Mouse (Mus musculus): ENCODE results near the gene Nxn. TPM values are rescaled to one million over a fixed set of nuclear protein-coding genes. Genes with fewer than 3 reads are reported as not detected.
A peak's percentile ranks its signal among the peaks of the same experiment; 100 is the strongest.

The Nxn gene
- polyA plus RNA-seq (2015; fragmentation: Nextera tagmentation; extraction: Ambion mirVana), result 26.6 and 28.7 TPM in 2 replicates

DNA sequence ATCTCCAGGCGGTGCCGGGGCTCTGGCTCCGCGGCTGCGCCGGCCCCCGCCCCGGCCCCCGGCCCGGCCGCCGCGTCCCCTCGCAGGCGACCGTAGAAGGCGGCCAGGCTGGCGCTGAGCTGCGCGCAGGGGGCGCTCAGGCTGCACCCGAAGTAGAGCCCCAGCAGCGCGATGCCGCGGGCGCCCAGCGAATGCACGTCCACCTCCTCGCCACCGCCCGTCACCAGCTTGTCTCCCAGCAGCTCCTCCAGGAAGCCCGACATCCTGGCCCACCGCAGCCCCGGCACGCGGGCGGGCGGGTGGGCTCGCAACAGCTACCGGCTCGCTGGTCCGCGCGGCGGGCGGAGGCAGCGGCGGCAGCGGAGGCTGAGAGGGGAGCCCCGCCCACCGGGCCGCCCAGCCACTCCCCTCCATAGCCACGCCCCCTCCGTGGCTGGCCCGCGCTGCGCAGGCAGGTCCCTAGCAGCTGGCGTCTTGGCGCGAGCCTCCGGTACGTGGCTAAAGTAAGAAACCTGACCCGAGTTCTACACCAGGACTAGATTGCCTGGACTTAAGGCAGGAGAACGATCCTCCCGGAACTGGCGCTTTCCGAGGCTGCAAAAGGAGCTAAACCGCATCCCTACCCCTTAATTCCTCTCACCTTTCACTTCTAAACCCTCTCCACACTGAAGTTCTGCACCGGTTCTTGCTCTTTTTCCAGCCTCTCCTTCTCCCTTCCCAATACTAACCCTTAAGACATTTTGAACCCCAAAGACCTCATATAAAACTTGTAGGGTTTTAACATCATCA is at the start of gene Nxn:
Gene Nxn (minus strand): TSS at position 343 of the 789 bp plus-strand sequence.
- H3K4me3 ChIP-seq (replicated peaks; ENCODE audit: low read length), result peak within 1 kb of the TSS; percentile 89
- H3K27ac ChIP-seq (ENCODE audit: low read length), result peak within 1 kb of the TSS; percentile 91
- no peaks in the 10 kb centered on the region for H3K36me3 ChIP-seq (ENCODE audit: control insufficient read depth, insufficient read depth, low read length)
- H3K4me2 ChIP-seq (ENCODE audit: low read depth, low read length), result peak within 1 kb of the TSS; percentile 69
- no peaks in the 10 kb centered on the region for H3K9me3 ChIP-seq (replicated peaks; ENCODE audit: control insufficient read depth, low read length)
- peak within 1 kb of the TSS; percentile 88 for H3K9ac ChIP-seq (ENCODE audit: low read length)
- H3K4me1 ChIP-seq (ENCODE audit: control insufficient read depth, insufficient read depth, low read length), result peaks cover 12% of the 10 kb centered on the region
- under 1% methylated on average over 69 of the region's 70 CpGs for WGBS
- peak; percentile 94 for ATAC-seq (ENCODE audit: insufficient read depth, low FRiP score)
- no peaks in the 10 kb centered on the region for H3K27me3 ChIP-seq (ENCODE audit: control insufficient read depth, insufficient read depth, low read length)

DNA sequence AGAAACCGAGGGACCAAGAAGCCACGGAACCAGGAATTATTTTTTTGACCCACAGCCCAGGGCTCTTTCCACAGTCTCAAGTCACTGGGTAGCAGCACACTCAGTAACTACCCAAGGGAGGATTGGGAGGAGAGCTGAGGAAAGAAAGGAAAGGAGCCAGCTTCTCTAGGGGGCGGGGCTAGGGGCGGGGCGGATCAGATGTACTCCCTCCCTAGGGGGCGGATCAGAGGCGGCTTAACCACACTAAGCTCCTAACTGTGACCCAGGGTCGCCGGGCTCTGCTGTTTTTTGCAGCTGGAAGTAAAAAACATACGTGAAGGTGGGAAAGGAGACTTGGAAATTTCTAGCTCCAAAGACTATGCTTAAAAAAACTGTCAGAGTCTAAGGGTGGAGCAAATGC is 47.3 kb upstream of the Nxn start:
- Histone ChIP-seq H3K9ac (ENCODE audit: low read length) (no peak overlapping the region), H3K4me3 (replicated peaks; ENCODE audit: low read length) (no peak overlapping the region), H3K4me1 (ENCODE audit: control insufficient read depth, insufficient read depth, low read length) (peaks cover 15% of the 10 kb centered on the region), H3K4me2 (ENCODE audit: low read depth, low read length) (no peak overlapping the region), H3K27me3 (ENCODE audit: control insufficient read depth, insufficient read depth, low read length) (no peaks in the 10 kb centered on the region), H3K27ac (ENCODE audit: low read length) (no peak overlapping the region), H3K9me3 (replicated peaks; ENCODE audit: control insufficient read depth, low read length) (no peaks in the 10 kb centered on the region), H3K36me3 (ENCODE audit: control insufficient read depth, insufficient read depth, low read length) (no peaks in the 10 kb centered on the region; the same call in 1 of the 2 replicates)
- 10% methylated on average over 10 of the region's 10 CpGs for WGBS
- ATAC-seq (ENCODE audit: insufficient read depth, low FRiP score), result peak; percentile 37; the same call in 1 of the 2 replicates

DNA sequence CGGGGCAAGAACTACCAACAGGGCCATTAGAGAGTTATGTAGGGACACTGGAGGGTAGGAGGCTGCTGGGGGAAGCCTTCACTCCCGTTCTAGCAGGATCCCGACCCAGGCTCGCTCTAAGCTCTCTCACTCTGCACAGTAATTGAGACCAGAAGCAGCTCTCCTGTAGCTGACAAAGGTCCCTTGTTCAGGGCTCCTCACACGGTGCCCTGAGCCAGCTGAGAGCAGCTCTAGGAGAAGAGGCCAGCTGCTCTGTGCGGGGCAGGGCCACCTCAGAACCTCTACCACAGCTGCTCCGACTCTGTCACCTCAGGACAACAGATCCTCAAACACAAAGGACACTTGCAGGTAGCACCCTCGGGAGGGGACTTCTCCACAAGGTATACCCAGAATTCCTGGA is 46.5 kb upstream of the Nxn start:
- ATAC-seq (ENCODE audit: insufficient read depth, low FRiP score), result no peak
- H3K27me3 ChIP-seq (ENCODE audit: control insufficient read depth, insufficient read depth, low read length), result no peaks in the 10 kb centered on the region
- no peak overlapping the region for H3K4me3 ChIP-seq (replicated peaks; ENCODE audit: low read length)
- H3K9ac ChIP-seq (ENCODE audit: low read length), result no peak overlapping the region
- H3K4me2 ChIP-seq (ENCODE audit: low read depth, low read length), result no peak overlapping the region
- 55% methylated on average over 8 of the region's 8 CpGs for WGBS
- H3K9me3 ChIP-seq (replicated peaks; ENCODE audit: control insufficient read depth, low read length), result no peaks in the 10 kb centered on the region
- H3K4me1 ChIP-seq (ENCODE audit: control insufficient read depth, insufficient read depth, low read length), result peaks cover 18% of the 10 kb centered on the region
- H3K27ac ChIP-seq (ENCODE audit: low read length), result no peak overlapping the region
- no peaks in the 10 kb centered on the region; the same call in 1 of the 2 replicates for H3K36me3 ChIP-seq (ENCODE audit: control insufficient read depth, insufficient read depth, low read length)

DNA sequence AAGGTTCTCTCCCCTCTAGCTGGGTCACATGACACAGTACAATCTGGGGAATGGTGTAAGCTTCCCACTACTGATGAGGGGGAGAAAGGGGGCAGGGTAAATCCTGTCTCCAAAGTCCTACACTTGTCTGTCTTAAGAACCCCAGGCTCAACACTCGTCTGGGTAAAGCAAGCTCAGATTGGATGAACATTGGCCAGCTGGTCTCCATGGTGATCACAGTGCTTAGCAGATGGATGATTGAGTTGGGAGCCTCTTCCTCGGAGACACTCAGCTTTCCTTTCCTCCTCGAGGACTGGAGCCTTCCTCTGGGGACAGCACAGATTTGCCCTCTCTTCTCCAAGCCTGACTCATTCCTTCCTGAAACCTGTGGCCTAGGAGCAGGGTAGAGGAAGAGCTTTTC is 40.7 kb upstream of the Nxn start:
- Histone ChIP-seq H3K4me3 (replicated peaks; ENCODE audit: low read length) (no peak overlapping the region), H3K9ac (ENCODE audit: low read length) (no peak overlapping the region), H3K27ac (ENCODE audit: low read length) (peak overlapping the region; percentile 3; the same call in 1 of the 2 replicates), H3K4me1 (ENCODE audit: control insufficient read depth, insufficient read depth, low read length) (peaks cover 35% of the 10 kb centered on the region), H3K27me3 (ENCODE audit: control insufficient read depth, insufficient read depth, low read length) (no peaks in the 10 kb centered on the region), H3K9me3 (replicated peaks; ENCODE audit: control insufficient read depth, low read length) (no peaks in the 10 kb centered on the region), H3K36me3 (ENCODE audit: control insufficient read depth, insufficient read depth, low read length) (no peaks in the 10 kb centered on the region), H3K4me2 (ENCODE audit: low read depth, low read length) (no peak overlapping the region)
- 21% methylated on average over 3 of the region's 3 CpGs for WGBS
- ATAC-seq (ENCODE audit: insufficient read depth, low FRiP score), result no peak

DNA sequence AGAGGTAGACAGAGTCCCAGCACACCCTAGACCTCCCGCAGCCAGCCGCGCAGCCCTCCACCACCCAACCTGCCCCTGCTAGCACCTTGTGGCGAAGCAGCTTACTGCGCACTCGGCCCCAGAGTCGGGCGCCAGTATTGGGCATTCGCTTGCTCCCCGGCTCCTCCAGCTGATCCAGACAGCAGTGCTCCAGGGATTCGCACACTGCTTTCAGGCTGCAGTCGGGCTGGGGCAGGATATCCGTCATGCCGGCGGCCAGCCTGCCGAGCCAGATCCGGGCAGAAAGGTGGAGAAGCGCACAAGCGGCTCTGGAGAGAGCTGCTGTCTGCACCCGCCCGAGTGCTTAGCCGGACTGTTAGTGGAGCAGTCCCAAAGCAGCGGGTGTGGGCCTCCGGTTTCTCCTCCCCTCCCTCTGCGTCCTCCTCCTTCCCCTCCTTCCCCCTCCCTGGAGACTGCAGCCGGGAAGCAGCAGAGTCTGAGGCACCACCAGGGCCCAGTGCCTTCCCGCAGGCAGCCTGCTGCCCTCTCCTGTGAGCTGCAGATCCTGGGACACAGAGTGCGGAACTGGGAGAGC is 38.0 kb upstream of the Nxn start:
- Histone ChIP-seq H3K36me3 (ENCODE audit: control insufficient read depth, insufficient read depth, low read length) (no peaks in the 10 kb centered on the region), H3K4me2 (ENCODE audit: low read depth, low read length) (peak overlapping the region; percentile 61), H3K9me3 (replicated peaks; ENCODE audit: control insufficient read depth, low read length) (no peaks in the 10 kb centered on the region), H3K4me1 (ENCODE audit: control insufficient read depth, insufficient read depth, low read length) (peaks cover 36% of the 10 kb centered on the region), H3K9ac (ENCODE audit: low read length) (peak overlapping the region; percentile 75), H3K27me3 (ENCODE audit: control insufficient read depth, insufficient read depth, low read length) (no peaks in the 10 kb centered on the region), H3K27ac (ENCODE audit: low read length) (peak overlapping the region; percentile 89), H3K4me3 (replicated peaks; ENCODE audit: low read length) (peak overlapping the region; percentile 53)
- peak; percentile 91 for ATAC-seq (ENCODE audit: insufficient read depth, low FRiP score)
- WGBS, result 11% methylated on average over 27 of the region's 28 CpGs

DNA sequence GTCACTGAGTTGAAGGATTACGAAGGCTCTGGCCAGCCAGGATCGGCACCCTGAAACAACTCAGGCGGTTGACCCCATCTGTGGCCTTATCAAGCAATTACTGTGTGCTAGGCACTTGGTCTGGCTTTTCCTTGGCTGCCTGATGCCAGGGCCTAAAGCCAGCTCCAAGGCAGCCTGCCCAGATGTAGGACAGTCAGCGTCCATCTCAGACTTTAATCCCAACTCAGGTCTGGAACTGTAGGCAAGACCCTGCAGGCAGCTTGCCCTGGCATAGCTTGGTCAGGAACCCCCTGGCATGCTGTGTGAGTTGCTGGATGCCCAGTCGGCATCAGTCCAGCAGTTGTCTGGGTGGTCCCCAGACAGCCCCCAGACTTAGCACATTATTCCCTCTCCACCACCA is 37.1 kb upstream of the Nxn start:
- Histone ChIP-seq H3K4me3 (replicated peaks; ENCODE audit: low read length) (peak overlapping the region; percentile 53), H3K9me3 (replicated peaks; ENCODE audit: control insufficient read depth, low read length) (no peaks in the 10 kb centered on the region), H3K36me3 (ENCODE audit: control insufficient read depth, insufficient read depth, low read length) (no peaks in the 10 kb centered on the region), H3K4me2 (ENCODE audit: low read depth, low read length) (peak overlapping the region; percentile 61), H3K9ac (ENCODE audit: low read length) (peak overlapping the region; percentile 46), H3K27me3 (ENCODE audit: control insufficient read depth, insufficient read depth, low read length) (no peaks in the 10 kb centered on the region), H3K27ac (ENCODE audit: low read length) (no peak overlapping the region), H3K4me1 (ENCODE audit: control insufficient read depth, insufficient read depth, low read length) (peaks cover 36% of the 10 kb centered on the region)
- ATAC-seq (ENCODE audit: insufficient read depth, low FRiP score), result no peak
- 68% methylated on average over 5 of the region's 5 CpGs for WGBS

DNA sequence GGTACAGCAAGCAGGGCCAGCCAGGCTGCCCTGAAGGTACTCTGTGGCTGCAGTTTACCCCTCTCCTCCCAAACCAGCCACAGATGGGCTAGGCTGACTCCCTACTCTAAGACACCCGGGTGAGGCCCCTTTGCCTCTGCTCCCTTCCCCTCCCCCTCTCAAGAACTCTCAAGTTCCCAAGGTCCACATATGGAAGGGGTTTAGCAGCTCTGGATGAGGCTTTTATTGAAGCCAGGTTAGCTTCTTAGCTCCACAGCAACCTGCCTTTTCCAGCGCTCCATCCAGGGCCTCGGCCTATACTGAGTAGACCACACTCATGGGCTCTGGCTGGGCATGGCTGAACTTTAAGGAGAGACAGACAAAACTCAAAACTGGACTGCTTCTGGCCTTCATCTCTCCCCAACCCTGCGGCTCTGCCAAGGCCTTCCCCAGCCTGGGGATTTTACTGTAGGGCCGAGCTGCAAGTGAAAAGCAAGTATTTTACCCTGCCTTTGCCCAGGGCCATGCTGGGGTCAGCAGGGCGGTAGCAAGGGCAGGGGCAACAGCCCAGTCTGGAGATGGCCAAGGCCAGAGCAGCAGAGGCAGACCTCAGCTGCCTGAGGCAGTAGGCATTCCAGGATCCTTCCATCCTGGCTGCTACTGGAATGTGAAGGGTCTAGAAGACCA is 31.2 kb upstream of the Nxn start:
- H3K27ac ChIP-seq (ENCODE audit: low read length), result peak overlapping the region; percentile 15; the same call in 1 of the 2 replicates
- H3K9ac ChIP-seq (ENCODE audit: low read length), result peak overlapping the region; percentile 51
- H3K4me2 ChIP-seq (ENCODE audit: low read depth, low read length), result no peak overlapping the region
- no peaks in the 10 kb centered on the region for H3K36me3 ChIP-seq (ENCODE audit: control insufficient read depth, insufficient read depth, low read length)
- ATAC-seq (ENCODE audit: insufficient read depth, low FRiP score), result no peak
- 70% methylated on average over 6 of the region's 6 CpGs for WGBS
- H3K4me1 ChIP-seq (ENCODE audit: control insufficient read depth, insufficient read depth, low read length), result peaks cover 34% of the 10 kb centered on the region
- H3K9me3 ChIP-seq (replicated peaks; ENCODE audit: control insufficient read depth, low read length), result no peaks in the 10 kb centered on the region
- no peak overlapping the region for H3K4me3 ChIP-seq (replicated peaks; ENCODE audit: low read length)
- H3K27me3 ChIP-seq (ENCODE audit: control insufficient read depth, insufficient read depth, low read length), result no peaks in the 10 kb centered on the region

DNA sequence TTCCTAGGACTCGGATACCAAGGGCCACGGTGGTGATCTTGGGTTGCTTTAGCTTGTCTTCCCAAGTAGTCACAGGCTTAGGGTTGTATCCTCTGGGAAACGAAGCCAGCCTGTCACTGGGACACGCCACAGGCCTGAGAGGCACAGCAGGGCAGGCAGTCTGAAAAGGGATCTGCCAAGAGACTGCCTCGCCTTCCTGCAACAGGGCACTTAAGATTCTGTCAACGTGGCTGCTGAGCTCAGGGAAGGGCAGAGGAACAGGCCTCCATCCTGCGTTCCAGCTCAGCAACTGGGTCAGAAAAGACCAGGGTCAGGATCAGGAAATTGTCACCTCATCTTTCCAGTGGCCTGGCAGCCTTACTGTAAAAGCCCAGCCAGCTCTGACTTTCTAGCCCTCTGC is 30.6 kb upstream of the Nxn start:
- Histone ChIP-seq H3K4me2 (ENCODE audit: low read depth, low read length) (no peak overlapping the region), H3K36me3 (ENCODE audit: control insufficient read depth, insufficient read depth, low read length) (0 out of 2 replicates have a peak, but pooled peaks cover 3% of the 10 kb centered on the region), H3K27me3 (ENCODE audit: control insufficient read depth, insufficient read depth, low read length) (no peaks in the 10 kb centered on the region), H3K4me1 (ENCODE audit: control insufficient read depth, insufficient read depth, low read length) (peaks cover 29% of the 10 kb centered on the region), H3K9ac (ENCODE audit: low read length) (peak overlapping the region; percentile 6), H3K27ac (ENCODE audit: low read length) (peak overlapping the region; percentile 16), H3K9me3 (replicated peaks; ENCODE audit: control insufficient read depth, low read length) (no peaks in the 10 kb centered on the region), H3K4me3 (replicated peaks; ENCODE audit: low read length) (no peak overlapping the region)
- ATAC-seq (ENCODE audit: insufficient read depth, low FRiP score), result no peak
- 57% methylated on average over 7 of the region's 7 CpGs for WGBS

DNA sequence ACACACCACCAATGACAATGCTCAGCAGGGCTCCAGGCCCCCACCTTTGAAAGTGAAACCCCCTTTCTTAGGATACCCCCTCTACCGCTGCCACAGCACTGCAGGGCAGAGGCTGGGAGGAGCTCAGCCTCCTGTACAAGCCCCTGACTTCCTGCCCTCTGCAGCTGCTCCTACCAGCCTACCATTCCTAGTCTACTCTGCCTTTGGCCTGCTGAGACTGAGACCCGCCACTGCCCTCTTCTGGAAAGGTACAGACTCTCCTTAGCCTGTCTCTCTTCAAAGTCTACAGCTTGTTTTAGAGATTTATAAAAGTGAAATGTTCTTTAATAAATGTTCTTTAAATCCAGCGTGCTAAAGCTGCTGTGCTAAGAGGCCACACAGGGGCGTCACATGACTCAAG is 30.1 kb upstream of the Nxn start:
- no peak overlapping the region for H3K4me3 ChIP-seq (replicated peaks; ENCODE audit: low read length)
- peaks cover 29% of the 10 kb centered on the region for H3K4me1 ChIP-seq (ENCODE audit: control insufficient read depth, insufficient read depth, low read length)
- no peak overlapping the region for H3K9ac ChIP-seq (ENCODE audit: low read length)
- no peaks in the 10 kb centered on the region for H3K9me3 ChIP-seq (replicated peaks; ENCODE audit: control insufficient read depth, low read length)
- H3K36me3 ChIP-seq (ENCODE audit: control insufficient read depth, insufficient read depth, low read length), result 0 out of 2 replicates have a peak, but pooled peaks cover 6% of the 10 kb centered on the region
- no peaks in the 10 kb centered on the region for H3K27me3 ChIP-seq (ENCODE audit: control insufficient read depth, insufficient read depth, low read length)
- no peak overlapping the region for H3K27ac ChIP-seq (ENCODE audit: low read length)
- no peak overlapping the region for H3K4me2 ChIP-seq (ENCODE audit: low read depth, low read length)
- ATAC-seq (ENCODE audit: insufficient read depth, low FRiP score), result no peak
- WGBS, result 54% methylated on average over 4 of the region's 4 CpGs

Data from stomach, embryonic 16.5 days (tissue).